Mouse (Mus musculus): ENCODE data around the gene Timm17a.

DNA sequence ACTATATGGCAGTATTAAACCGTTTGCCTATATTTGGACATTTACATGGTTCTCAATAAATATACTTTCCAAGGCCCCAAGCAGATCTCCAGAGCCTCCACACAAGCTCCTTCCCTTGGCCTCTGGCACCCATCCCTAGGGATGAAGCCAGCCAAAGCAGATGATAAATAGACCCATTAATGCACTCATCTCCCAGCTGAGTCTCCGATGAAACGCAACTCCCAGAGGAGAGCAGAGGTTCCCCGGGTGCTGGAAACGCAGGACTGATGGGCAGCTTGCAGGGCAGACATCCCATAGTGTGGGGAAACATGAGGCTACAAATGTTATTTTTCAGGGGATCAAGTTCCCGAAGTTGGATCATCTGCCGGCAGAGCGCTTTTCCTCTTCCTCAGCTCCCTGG is 28.4 kb upstream of the Timm17a start:
- TF ChIP-seq EP300 (IDR thresholded peaks at IDR 0.05; ENCODE audit: low read depth) (no peak), CTCF (IDR thresholded peaks at IDR 0.05; ENCODE audit: low read depth) (no peak)
